Mouse (Mus musculus) T-helper 2 cell (primary cell): ENCODE measurements around the gene Arl1.
"Not testable (repeated sequence)": the region's sequence is repeated elsewhere in the genome, so short reads cannot be mapped to it uniquely, and the experiment has no call there.

ENCODE experiments used
- in situ Hi-C: fragments of 300-600 bp; cut with MboI, MseI; formaldehyde crosslinking; loops from one replicate; pipeline ENCODE4 v1.15.1; 2025; ENCODE audit warnings: high pct_unique_total_duplicates

Gene Arl1

GRCm38 (mm10) chr10:88761524-88762212 is 31.0 kb downstream of the Arl1 start:
- in situ Hi-C loops = no loop called here

GRCm38 (mm10) chr10:88765431-88766142 is 34.9 kb downstream of the Arl1 start:
- in situ Hi-C loops = no loop called here

- in situ Hi-C loops = no loop called here
Measured at GRCm38 (mm10) chr10:88768961-88769360, 38.3 kb downstream of the Arl1 start.

GRCm38 (mm10) chr10:88769676-88770075 is 39.0 kb downstream of the Arl1 start:
- in situ Hi-C loops = no loop called here

- in situ Hi-C loops = not testable (repeated sequence)
Measured at GRCm38 (mm10) chr10:88772965-88773364, 42.3 kb downstream of the Arl1 start.

GRCm38 (mm10) chr10:88776206-88776605 is 45.5 kb downstream of the Arl1 start:
- in situ Hi-C loops = loop anchor here (25.0 kb wide), 1 partner anchor 539 kb away; no protein-coding TSS in a partner anchor

- in situ Hi-C loops = loop anchor here (25.0 kb wide), 1 partner anchor 543 kb away; no protein-coding TSS in a partner anchor
Measured at GRCm38 (mm10) chr10:88780716-88781115, 50.1 kb downstream of the Arl1 start.

- in situ Hi-C loops = loop anchor here (25.0 kb wide), 1 partner anchor 546 kb away; no protein-coding TSS in a partner anchor
Measured at GRCm38 (mm10) chr10:88783135-88783534, 52.5 kb downstream of the Arl1 start.

- in situ Hi-C loops = loop anchor here (25.0 kb wide), 1 partner anchor 547 kb away; no protein-coding TSS in a partner anchor
Measured at GRCm38 (mm10) chr10:88783941-88784340, 53.3 kb downstream of the Arl1 start.

- in situ Hi-C loops = loop anchor here (25.0 kb wide), 1 partner anchor 547 kb away; no protein-coding TSS in a partner anchor
Measured at GRCm38 (mm10) chr10:88784513-88784931, 53.9 kb downstream of the Arl1 start.

- in situ Hi-C loops = loop anchor here (25.0 kb wide), 1 partner anchor 556 kb away; no protein-coding TSS in a partner anchor
Measured at GRCm38 (mm10) chr10:88793671-88794070, 63.0 kb downstream of the Arl1 start.
